Mouse (Mus musculus): ENCODE data around the gene Sirpa.

Gene Sirpa

GRCm38 (mm10) chr2:129652616-129653015, 60.0 kb downstream of the Sirpa start:
- DNase-seq (ENCODE audit: low spot score): no peak

- no peak for DNase-seq (ENCODE audit: low spot score)
These were observed 61.0 kb downstream of the Sirpa start for GRCm38 (mm10) chr2:129653632-129654031.

GRCm38 (mm10) chr2:129654233-129654950, 61.8 kb downstream of the Sirpa start:
- no peak for DNase-seq (ENCODE audit: low spot score)

GRCm38 (mm10) chr2:129655033-129655432, 62.4 kb downstream of the Sirpa start:
- DNase-seq (ENCODE audit: low spot score): no peak

GRCm38 (mm10) chr2:129658796-129659195, 66.2 kb downstream of the Sirpa start:
- DNase-seq (ENCODE audit: low spot score): no peak

- DNase-seq (ENCODE audit: low spot score): no peak
These were observed 67.4 kb downstream of the Sirpa start for GRCm38 (mm10) chr2:129660020-129660419.

- no peak for DNase-seq (ENCODE audit: low spot score)
These were observed 69.8 kb downstream of the Sirpa start for GRCm38 (mm10) chr2:129662484-129662883.

GRCm38 (mm10) chr2:129671911-129672310, 79.3 kb downstream of the Sirpa start:
- no peak for DNase-seq (ENCODE audit: low spot score)

- DNase-seq (ENCODE audit: low spot score): peak; percentile 42
These were observed 82.5 kb downstream of the Sirpa start for GRCm38 (mm10) chr2:129674935-129675634.

GRCm38 (mm10) chr2:129677664-129678063, 85.0 kb downstream of the Sirpa start:
- no peak for DNase-seq (ENCODE audit: low spot score)

- DNase-seq (ENCODE audit: low spot score): no peak
These were observed 86.4 kb downstream of the Sirpa start for GRCm38 (mm10) chr2:129679066-129679465.

GRCm38 (mm10) chr2:129680236-129680635, 87.6 kb downstream of the Sirpa start:
- no peak for DNase-seq (ENCODE audit: low spot score)

Data from urinary bladder, postnatal 10 days (tissue).